Mouse (Mus musculus): ENCODE measurements around the gene Upf3b. TPM values are rescaled to one million over a fixed set of nuclear protein-coding genes. Genes with fewer than 3 reads are reported as not detected.

Upf3b gene
- polyA plus RNA-seq, 1 experiment, result 2.8 TPM

- no peaks in the 10 kb centered on the region for H3K36me3 ChIP-seq (ENCODE audit: control insufficient read depth, insufficient read depth)
- TF ChIP-seq POLR2AphosphoS2 (IDR thresholded peaks at IDR 0.05; ENCODE audit: insufficient read length, low read depth) (no peak), MYOD1 (IDR thresholded peaks at IDR 0.05; ENCODE audit: control insufficient read depth in 1 of 3, insufficient read length in 2 of 3, low read depth in 2 of 3) (no peak), MYOG (IDR thresholded peaks at IDR 0.05; ENCODE audit: control insufficient read depth in 1 of 3, insufficient read depth in 1 of 3, insufficient read length in 2 of 3, low read depth in 2 of 3) (no peak), USF1 (IDR thresholded peaks at IDR 0.05; ENCODE audit: low read depth) (no peak), TCF3 (IDR thresholded peaks at IDR 0.05; ENCODE audit: insufficient read length, low read depth) (no peak), POLR2A (IDR thresholded peaks at IDR 0.05; ENCODE audit: insufficient read length, low read depth) (no peak), TCF12 (IDR thresholded peaks at IDR 0.05; ENCODE audit: insufficient read depth, poor library complexity, severe bottlenecking) (no peak), REST (IDR thresholded peaks at IDR 0.05; ENCODE audit: insufficient read depth, insufficient read length) (no peak), MAX (IDR thresholded peaks at IDR 0.05; ENCODE audit: low read depth) (no peak), E2F4 (IDR thresholded peaks at IDR 0.05; ENCODE audit: insufficient read depth) (no peak), SRF (IDR thresholded peaks at IDR 0.05; ENCODE audit: control insufficient read depth, insufficient read length, low read depth) (no peak), CEBPB (IDR thresholded peaks at IDR 0.05; ENCODE audit: insufficient read depth, poor library complexity, severe bottlenecking) (no peak)
- no peak overlapping the region for H3K4me2 ChIP-seq (ENCODE audit: low read depth)
- no peak overlapping the region for H3ac ChIP-seq (ENCODE audit: control insufficient read depth, insufficient read length)
- H3K4me3 ChIP-seq, result no peak overlapping the region
- peaks cover 7% of the 10 kb centered on the region for H3K27me3 ChIP-seq (ENCODE audit: control insufficient read depth, insufficient read depth, insufficient read length)
- no peaks in the 10 kb centered on the region for H3K79me2 ChIP-seq (ENCODE audit: control insufficient read depth, insufficient read depth)
Measured at GRCm38 (mm10) chrX:37042726-37043125, 67.4 kb downstream of the Upf3b start.

Other genes starting within 250 kb of the Upf3b start
- gene Ube2a, start 236.4 kb downstream of the Upf3b start, polyA plus RNA-seq (2012; fragmentation: generic; extraction: Trizol), result 52.1 TPM
- 6.6 TPM for gene C330007P06Rik, start 236.2 kb downstream of the Upf3b start, polyA plus RNA-seq (2012; fragmentation: generic; extraction: Trizol)
- 2.9 TPM for gene Nkrf, start 207.4 kb downstream of the Upf3b start, polyA plus RNA-seq (2012; fragmentation: generic; extraction: Trizol)
- gene Sept6, start 118.5 kb downstream of the Upf3b start, polyA plus RNA-seq (2012; fragmentation: generic; extraction: Trizol), result 8.3 TPM
- not detected for gene Sowahd, start 61.5 kb downstream of the Upf3b start, polyA plus RNA-seq (2012; fragmentation: generic; extraction: Trizol)
- gene Rpl39, start 24.9 kb downstream of the Upf3b start, polyA plus RNA-seq (2012; fragmentation: generic; extraction: Trizol), result 2,053 TPM
- gene Nkap, start 16.5 kb upstream of the Upf3b start, polyA plus RNA-seq (2012; fragmentation: generic; extraction: Trizol), result 2.3 TPM
- not detected for gene Akap14, start 58.5 kb upstream of the Upf3b start, polyA plus RNA-seq (2012; fragmentation: generic; extraction: Trizol)
- gene Ndufa1, start 80.8 kb upstream of the Upf3b start, polyA plus RNA-seq (2012; fragmentation: generic; extraction: Trizol), result 250 TPM
- gene Rnf113a1, start 80.9 kb upstream of the Upf3b start, polyA plus RNA-seq (2012; fragmentation: generic; extraction: Trizol), result 3.0 TPM
- gene Gm9, start 100.7 kb upstream of the Upf3b start, polyA plus RNA-seq (2012; fragmentation: generic; extraction: Trizol), result not detected
- not detected for gene Rhox1, start 111.9 kb upstream of the Upf3b start, polyA plus RNA-seq (2012; fragmentation: generic; extraction: Trizol)
- gene Rhox2a, start 134.7 kb upstream of the Upf3b start, polyA plus RNA-seq (2012; fragmentation: generic; extraction: Trizol), result not detected
- not detected for gene Rhox3a, start 139.6 kb upstream of the Upf3b start, polyA plus RNA-seq (2012; fragmentation: generic; extraction: Trizol)
- not detected for gene Rhox4a, start 155.0 kb upstream of the Upf3b start, polyA plus RNA-seq (2012; fragmentation: generic; extraction: Trizol)